ENCODE assay signal across 14 mouse cellular contexts in genomic region chr1:185644026-185644425, GRCm38 (mm10).
"Had no signal": no experiment of that assay in that cellular context is flagged by ENCODE, and none has a peak within 500 bp of the region (broad histone marks: within the 10 kb centered on the region; RNA-seq: fewer than 3 reads in every experiment).

No protein-coding gene starts in this region.

- H3K9ac ChIP-seq: kidney, embryonic 15.5 days; liver, embryonic 14.5 days; midbrain, embryonic 13.5 days; neural tube, embryonic 12.5 days had no signal

- H3K27me3 ChIP-seq: kidney, embryonic 15.5 days; midbrain, embryonic 13.5 days; neural tube, embryonic 12.5 days had no signal

- H3K4me3 ChIP-seq: kidney, embryonic 15.5 days; left cerebral cortex, adult 2 months; midbrain, embryonic 13.5 days; myocyte; neural tube, embryonic 12.5 days had no signal

- H3K4me2 ChIP-seq: kidney, embryonic 15.5 days; midbrain, embryonic 13.5 days; neural tube, embryonic 12.5 days had no signal

- H3K27ac ChIP-seq: kidney, embryonic 15.5 days; left cerebral cortex, adult 2 months; liver, embryonic 14.5 days; midbrain, embryonic 13.5 days; neural tube, embryonic 12.5 days; stomach, postnatal 0 days had no signal

- DNase-seq: kidney, adult 2 months; kidney, postnatal 14 days; liver; lung, adult 18-20 months; right cerebral cortex, postnatal 25 days; thymus, adult 18-20 months; thymus, postnatal 14 days had no signal

- H3K4me1 ChIP-seq: kidney, embryonic 15.5 days; midbrain, embryonic 13.5 days; neural tube, embryonic 12.5 days had no signal

- H3K9me3 ChIP-seq: kidney, embryonic 15.5 days; midbrain, embryonic 13.5 days; neural tube, embryonic 12.5 days had no signal

- ATAC-seq: midbrain, embryonic 13.5 days had no signal

- H3K36me3 ChIP-seq: kidney, embryonic 15.5 days; midbrain, embryonic 13.5 days; neural tube, embryonic 12.5 days had no signal
